Mouse (Mus musculus): ENCODE data around the gene Mlx. TPM values are rescaled to one million over a fixed set of nuclear protein-coding genes. Genes with fewer than 3 reads are reported as not detected.

The Mlx gene
- polyA plus RNA-seq (2015; fragmentation: Nextera tagmentation; extraction: Ambion mirVana): 65.0 and 65.4 TPM in 2 replicates

DNA sequence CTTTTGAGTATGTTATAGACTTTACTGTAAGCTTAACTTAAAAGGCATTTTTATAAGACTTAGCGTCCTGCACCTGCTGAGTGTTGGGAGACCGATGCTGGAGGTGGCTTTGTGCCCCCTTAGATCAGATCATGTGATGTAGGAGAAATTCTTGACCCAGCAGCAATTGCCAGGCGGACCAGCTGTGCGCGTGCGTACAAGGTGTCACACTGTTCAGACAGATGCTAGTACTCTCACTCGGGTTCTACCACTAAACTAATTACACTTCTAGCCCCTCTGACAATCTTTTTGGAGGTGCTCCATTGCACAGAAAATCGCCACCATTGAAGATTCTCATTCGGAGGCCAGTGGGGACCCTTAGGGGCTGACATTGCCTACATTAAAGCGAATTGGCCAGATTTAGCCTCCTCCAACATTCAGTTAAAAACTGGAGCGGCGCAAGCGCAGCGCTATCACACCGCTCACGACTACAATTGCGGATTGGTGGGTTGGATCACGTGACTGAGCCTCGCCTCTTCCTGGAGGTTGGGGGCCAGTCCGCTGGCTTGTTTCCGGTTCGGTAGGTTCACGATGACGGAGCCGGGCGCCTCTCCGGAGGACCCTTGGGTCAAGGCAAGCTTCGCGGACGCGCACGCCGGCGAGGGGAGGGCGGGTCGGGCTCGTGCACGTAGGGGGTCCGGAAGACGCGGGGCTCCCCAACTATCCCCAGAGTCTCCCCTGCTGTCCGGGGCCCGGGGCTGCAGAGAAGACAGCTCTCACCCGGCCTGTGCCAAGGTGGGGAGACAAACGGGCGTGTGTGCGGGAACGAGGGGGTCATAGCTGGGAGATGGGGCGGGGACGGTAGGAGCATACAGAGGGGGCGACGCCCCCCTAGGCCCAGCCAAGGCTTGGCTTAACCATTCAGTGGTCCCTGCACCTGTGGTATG is at the start of gene Mlx:
Gene Mlx (plus strand): TSS at position 522 of the 926 bp plus-strand sequence.
- H3K27me3 ChIP-seq (replicated peaks): no peaks in the 10 kb centered on the region
- H3K9ac ChIP-seq: peak within 1 kb of the TSS; percentile 70
- no peaks in the 10 kb centered on the region for H3K9me3 ChIP-seq
- H3K4me2 ChIP-seq (replicated peaks): peak within 1 kb of the TSS; percentile 82
- peaks cover 38% of the 10 kb centered on the region for H3K4me1 ChIP-seq (replicated peaks)
- 2% methylated on average over 52 of the region's 52 CpGs for WGBS
- H3K4me3 ChIP-seq (replicated peaks): peak within 1 kb of the TSS; percentile 65
- H3K27ac ChIP-seq: peak within 1 kb of the TSS; percentile 89
- ATAC-seq: peak; percentile 88
- H3K36me3 ChIP-seq: peaks cover 28% of the 10 kb centered on the region

DNA sequence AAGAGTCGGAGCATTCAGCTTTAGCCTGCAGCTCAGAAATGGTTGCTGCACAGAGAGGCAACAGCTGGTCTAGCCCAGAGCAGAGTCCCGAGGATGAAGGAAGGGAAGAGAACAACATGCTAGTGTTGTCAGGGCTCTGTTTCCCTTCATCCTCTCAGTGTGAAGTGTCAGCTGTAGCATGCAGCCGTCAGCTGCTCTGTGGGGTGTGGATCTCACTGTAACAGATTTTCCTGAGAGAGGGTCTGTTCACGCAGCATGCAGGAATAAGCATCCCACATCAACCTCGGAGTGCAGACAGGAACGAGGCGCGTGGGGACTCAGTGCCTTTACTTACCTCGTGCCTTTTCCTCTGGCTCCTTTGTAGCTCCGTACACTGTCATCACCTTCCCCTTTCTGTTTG is 49.3 kb upstream of the Mlx start:
- 82% methylated on average over 10 of the region's 10 CpGs for WGBS
- Histone ChIP-seq H3K9me3 (no peaks in the 10 kb centered on the region), H3K9ac (no peak overlapping the region), H3K4me2 (replicated peaks) (no peak overlapping the region), H3K36me3 (peaks cover 13% of the 10 kb centered on the region), H3K4me3 (replicated peaks) (no peak overlapping the region), H3K27me3 (replicated peaks) (no peaks in the 10 kb centered on the region), H3K27ac (no peak overlapping the region), H3K4me1 (replicated peaks) (no peaks in the 10 kb centered on the region)
- no peak for ATAC-seq

DNA sequence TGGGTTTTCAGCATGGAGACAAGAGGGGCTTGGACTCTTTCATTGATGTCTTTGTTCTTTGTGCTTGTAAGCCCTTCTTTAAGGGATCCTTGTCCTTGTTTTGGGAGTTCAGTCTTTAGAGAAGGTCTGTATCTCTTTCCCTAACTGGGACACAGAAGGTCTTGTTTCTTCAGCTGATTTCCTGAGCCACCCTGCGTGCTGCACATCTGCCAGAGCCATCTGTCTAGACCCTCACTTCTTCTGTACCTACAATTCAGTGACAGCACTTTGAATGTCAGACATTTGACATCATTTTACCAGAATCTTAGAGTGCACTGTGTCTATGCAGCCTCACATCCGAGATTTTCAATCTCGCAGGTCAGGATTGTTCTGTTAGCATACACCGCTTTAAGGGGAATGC is 41.3 kb upstream of the Mlx start:
- no peaks in the 10 kb centered on the region for H3K27me3 ChIP-seq (replicated peaks)
- H3K9ac ChIP-seq: no peak overlapping the region
- H3K4me1 ChIP-seq (replicated peaks): no peaks in the 10 kb centered on the region
- ATAC-seq: no peak
- H3K4me2 ChIP-seq (replicated peaks): no peak overlapping the region
- no peaks in the 10 kb centered on the region for H3K9me3 ChIP-seq
- H3K27ac ChIP-seq: no peak overlapping the region
- H3K4me3 ChIP-seq (replicated peaks): no peak overlapping the region
- H3K36me3 ChIP-seq: peaks cover 16% of the 10 kb centered on the region; the same call in 1 of the 2 replicates
- 90% methylated on average over 4 of the region's 4 CpGs for WGBS

DNA sequence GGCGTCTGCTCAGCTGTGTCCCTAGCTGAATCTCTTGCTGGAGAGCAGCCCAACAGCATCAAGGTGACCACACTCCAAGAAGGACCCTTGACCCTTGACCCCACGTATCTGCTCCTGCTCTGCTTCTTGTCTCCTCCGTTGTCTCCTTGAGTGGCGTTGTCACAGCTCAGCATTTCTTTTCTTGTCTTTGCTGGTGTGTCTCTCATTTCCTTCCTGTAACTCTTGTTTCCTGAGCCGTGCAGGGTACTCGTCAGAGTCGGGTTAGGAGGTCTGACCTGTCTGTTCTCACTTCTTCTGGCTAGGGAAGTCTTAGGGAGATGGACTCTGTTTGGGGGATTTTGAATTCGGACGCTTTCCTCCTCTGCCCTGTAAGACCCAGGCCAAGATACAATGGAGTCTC is 40.6 kb upstream of the Mlx start:
- ATAC-seq: no peak
- H3K27ac ChIP-seq: no peak overlapping the region

DNA sequence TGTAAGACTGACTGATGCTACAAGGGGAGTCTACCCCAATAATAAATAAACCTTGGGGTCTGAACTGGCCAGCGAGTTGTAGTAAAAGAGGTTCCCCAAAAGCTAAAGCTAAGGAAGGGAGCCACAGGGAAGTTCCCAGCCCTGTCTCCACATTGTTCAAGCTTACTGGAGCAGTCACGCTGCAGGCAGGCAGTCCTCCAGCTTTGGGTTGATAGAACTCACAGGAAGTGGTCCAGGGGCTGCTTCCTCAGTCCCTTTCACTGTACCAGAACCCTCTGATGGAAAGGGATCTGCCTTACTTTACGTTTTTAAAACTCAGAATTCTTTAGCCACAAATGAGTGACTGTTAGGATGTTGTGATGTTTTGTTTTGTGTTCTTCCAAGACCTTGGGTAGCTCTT is 39.6 kb upstream of the Mlx start:
- H3K27me3 ChIP-seq (replicated peaks): no peaks in the 10 kb centered on the region
- no peak overlapping the region for H3K27ac ChIP-seq
- peaks cover 16% of the 10 kb centered on the region; the same call in 1 of the 2 replicates for H3K36me3 ChIP-seq
- ATAC-seq: no peak
- no peaks in the 10 kb centered on the region for H3K9me3 ChIP-seq
- 0 out of 2 replicates have a peak, but pooled peaks cover under 1% of the 10 kb centered on the region for H3K4me1 ChIP-seq (replicated peaks)
- 83% methylated on average over 3 of the region's 3 CpGs for WGBS
- H3K4me3 ChIP-seq (replicated peaks): no peak overlapping the region
- H3K9ac ChIP-seq: no peak overlapping the region
- no peak overlapping the region for H3K4me2 ChIP-seq (replicated peaks)

More for the DNA sequence above, 40.6 kb upstream of the Mlx start:
- WGBS: 60% methylated on average over 9 of the region's 9 CpGs
- no peak overlapping the region for H3K9ac ChIP-seq
- peaks cover 16% of the 10 kb centered on the region; the same call in 1 of the 2 replicates for H3K36me3 ChIP-seq
- H3K9me3 ChIP-seq: no peaks in the 10 kb centered on the region
- no peak overlapping the region for H3K4me2 ChIP-seq (replicated peaks)
- H3K4me1 ChIP-seq (replicated peaks): no peaks in the 10 kb centered on the region
- no peaks in the 10 kb centered on the region for H3K27me3 ChIP-seq (replicated peaks)
- H3K4me3 ChIP-seq (replicated peaks): no peak overlapping the region

DNA sequence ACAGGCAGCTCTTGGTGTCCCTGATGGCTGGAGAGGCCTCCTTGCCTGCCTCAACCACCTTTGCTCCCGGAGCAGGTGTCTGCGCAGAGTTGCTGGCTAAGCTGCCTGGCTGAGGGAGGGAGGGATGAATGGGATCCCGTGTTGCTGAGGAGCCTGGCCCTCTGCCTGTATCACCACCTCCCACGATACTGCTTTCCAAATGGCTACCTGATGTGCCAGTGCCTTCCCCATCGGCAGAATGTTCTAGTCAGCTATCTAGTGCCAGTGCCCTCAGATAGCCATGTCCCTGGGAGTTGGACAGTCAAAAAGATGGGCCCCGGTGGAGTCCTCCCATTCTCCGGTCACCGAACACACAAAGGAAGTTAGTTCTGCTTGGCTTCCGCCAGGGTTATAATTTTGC is 36.7 kb upstream of the Mlx start:
- H3K27ac ChIP-seq: no peak overlapping the region
- no peak overlapping the region for H3K9ac ChIP-seq
- WGBS: 92% methylated on average over 9 of the region's 9 CpGs
- no peak for ATAC-seq
- H3K36me3 ChIP-seq: peaks cover 8% of the 10 kb centered on the region; the same call in 1 of the 2 replicates
- H3K4me3 ChIP-seq (replicated peaks): no peak overlapping the region
- H3K9me3 ChIP-seq: no peaks in the 10 kb centered on the region
- no peak overlapping the region for H3K4me2 ChIP-seq (replicated peaks)
- no peaks in the 10 kb centered on the region for H3K27me3 ChIP-seq (replicated peaks)
- 0 out of 2 replicates have a peak, but pooled peaks cover 5% of the 10 kb centered on the region for H3K4me1 ChIP-seq (replicated peaks)

DNA sequence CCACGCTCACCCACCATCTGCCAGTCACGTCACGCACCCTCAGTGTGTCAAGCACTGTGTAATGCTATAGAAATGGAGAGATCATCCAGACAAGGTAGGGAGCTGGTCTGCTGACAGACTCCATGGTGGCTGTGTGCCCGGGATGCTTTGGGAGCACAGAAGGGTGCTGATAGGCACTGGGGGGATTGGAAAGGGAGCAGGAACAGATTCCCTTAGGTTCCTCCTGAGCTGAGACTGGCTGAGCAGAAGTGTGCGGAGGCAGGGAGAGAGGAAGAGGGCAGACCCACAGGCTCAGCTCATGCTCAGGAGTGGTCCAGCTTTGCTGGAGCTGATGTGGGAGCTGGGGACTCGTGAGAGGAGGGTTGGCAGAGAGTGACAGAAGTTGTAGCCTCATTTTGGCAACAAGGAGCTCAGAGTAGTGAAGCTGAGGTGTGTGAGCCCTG is 36.0 kb upstream of the Mlx start:
- ATAC-seq: no peak
- 91% methylated on average over 6 of the region's 6 CpGs for WGBS
- Histone ChIP-seq H3K9me3 (no peaks in the 10 kb centered on the region), H3K9ac (no peak overlapping the region), H3K27me3 (replicated peaks) (no peaks in the 10 kb centered on the region), H3K4me2 (replicated peaks) (no peak overlapping the region), H3K27ac (no peak overlapping the region), H3K4me1 (replicated peaks) (peaks cover 8% of the 10 kb centered on the region; the same call in 1 of the 2 replicates), H3K4me3 (replicated peaks) (no peak overlapping the region), H3K36me3 (peaks cover 5% of the 10 kb centered on the region; the same call in 1 of the 2 replicates)

DNA sequence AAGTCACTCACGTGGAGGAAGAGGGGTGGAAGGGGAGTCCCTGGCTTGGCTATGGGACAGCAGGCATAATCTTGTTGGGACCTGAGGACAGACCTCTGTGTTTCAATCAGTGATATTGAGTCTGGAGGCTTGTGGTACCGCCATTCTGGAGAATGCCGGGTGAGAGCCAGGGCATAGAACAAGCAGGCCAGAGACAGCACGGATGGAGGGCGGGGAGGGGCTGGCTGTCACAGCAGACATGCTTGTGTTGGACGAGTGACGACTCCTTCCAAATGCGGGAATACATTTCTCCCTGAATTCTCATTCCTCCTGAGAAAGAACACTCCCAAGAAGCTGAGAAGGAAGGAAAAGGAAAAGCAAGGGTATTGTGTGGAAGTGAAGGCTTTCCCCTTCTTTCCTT is 35.5 kb upstream of the Mlx start:
- H3K4me2 ChIP-seq (replicated peaks): no peak overlapping the region
- no peaks in the 10 kb centered on the region for H3K27me3 ChIP-seq (replicated peaks)
- no peak overlapping the region for H3K4me3 ChIP-seq (replicated peaks)
- peaks cover 14% of the 10 kb centered on the region for H3K4me1 ChIP-seq (replicated peaks)
- peaks cover 5% of the 10 kb centered on the region; the same call in 1 of the 2 replicates for H3K36me3 ChIP-seq
- H3K27ac ChIP-seq: no peak overlapping the region
- no peaks in the 10 kb centered on the region for H3K9me3 ChIP-seq
- 85% methylated on average over 8 of the region's 8 CpGs for WGBS
- ATAC-seq: no peak
- H3K9ac ChIP-seq: no peak overlapping the region

DNA sequence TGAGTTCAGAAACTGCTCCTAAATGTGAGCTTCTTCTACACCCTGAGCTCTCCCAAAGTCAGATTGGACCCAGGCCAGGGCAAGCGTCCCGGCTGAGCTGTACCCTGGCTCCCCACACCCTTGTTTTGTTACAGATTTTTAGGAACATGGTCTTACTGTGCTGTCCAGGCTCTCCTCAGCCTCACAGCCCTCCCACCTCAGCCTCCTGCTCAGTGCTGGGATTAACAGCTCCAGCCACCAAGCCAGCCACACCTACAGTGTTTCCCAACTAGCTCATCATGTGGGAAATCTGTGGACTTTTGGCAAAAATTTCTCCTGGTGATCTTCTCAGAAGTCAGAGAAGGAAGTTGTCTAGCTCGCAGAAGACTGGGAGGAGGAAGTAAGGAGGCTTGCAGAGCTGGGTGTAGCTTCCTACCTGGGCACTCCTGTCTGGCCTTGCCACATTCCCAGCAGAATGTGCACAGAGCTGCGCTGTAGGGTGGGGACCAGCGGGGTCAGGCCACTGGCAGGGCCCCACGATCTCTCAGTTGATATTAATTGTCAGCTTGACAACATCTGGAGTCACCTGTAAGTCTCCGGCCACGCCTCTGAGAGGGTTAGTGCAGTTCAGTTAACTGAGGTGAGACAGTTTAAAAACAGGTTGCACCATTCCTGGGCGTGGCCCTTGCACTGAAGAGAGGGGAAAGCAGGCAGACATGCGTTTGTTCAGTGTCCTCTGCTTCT is 34.2 kb upstream of the Mlx start:
- peak overlapping the region; percentile 65 for H3K27ac ChIP-seq
- H3K9me3 ChIP-seq: no peaks in the 10 kb centered on the region
- no peaks in the 10 kb centered on the region for H3K27me3 ChIP-seq (replicated peaks)
- H3K9ac ChIP-seq: no peak overlapping the region
- H3K36me3 ChIP-seq: peaks cover 5% of the 10 kb centered on the region; the same call in 1 of the 2 replicates
- H3K4me2 ChIP-seq (replicated peaks): no peak overlapping the region
- H3K4me3 ChIP-seq (replicated peaks): no peak overlapping the region
- ATAC-seq: peak; percentile 79
- 70% methylated on average over 10 of the region's 10 CpGs for WGBS
- H3K4me1 ChIP-seq (replicated peaks): peaks cover 26% of the 10 kb centered on the region

DNA sequence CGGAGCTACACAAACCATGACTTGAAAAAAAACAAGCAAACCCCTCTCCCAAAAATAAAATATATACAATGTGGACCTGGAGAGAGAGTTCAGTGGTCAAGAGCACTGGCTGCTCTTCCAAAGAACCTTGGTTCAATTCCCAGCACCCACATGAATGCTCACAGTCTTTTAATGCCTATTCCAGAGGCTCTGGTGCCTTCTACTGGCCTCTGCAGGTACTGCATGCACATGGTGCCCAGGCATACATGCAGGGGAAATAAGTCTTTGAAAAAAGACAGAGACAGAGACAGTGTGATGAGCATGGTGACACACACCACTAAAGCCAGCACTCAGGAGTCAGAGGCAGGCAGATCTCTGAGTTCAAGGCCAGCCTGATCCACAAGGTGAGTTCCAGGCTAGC is 33.1 kb upstream of the Mlx start:
- no peak overlapping the region for H3K4me2 ChIP-seq (replicated peaks)
- WGBS: 94% methylated on average over 1 of the region's 1 CpGs
- H3K36me3 ChIP-seq: no peaks in the 10 kb centered on the region
- ATAC-seq: no peak
- H3K9me3 ChIP-seq: no peaks in the 10 kb centered on the region
- no peak overlapping the region for H3K27ac ChIP-seq
- H3K27me3 ChIP-seq (replicated peaks): no peaks in the 10 kb centered on the region
- no peak overlapping the region for H3K4me3 ChIP-seq (replicated peaks)
- peaks cover 34% of the 10 kb centered on the region for H3K4me1 ChIP-seq (replicated peaks)
- H3K9ac ChIP-seq: no peak overlapping the region

DNA sequence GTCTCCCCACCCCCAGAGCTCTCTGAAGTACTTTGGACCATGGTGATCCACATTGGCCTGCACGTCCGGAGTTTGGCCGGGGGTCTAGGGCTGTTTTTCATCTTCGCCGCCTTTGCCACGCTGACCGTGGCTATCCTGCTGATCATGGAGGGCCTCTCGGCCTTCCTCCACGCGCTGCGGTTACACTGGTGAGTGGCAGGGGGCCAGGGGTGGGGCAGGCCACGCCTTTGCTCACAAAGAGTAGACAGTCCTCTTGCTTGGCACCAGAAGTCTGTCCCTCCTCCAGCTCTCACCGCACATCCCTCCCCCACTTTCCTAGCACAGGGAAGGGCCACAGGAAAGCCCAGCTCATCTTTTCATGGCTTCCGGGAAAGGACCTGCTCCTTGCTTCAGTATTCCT is 31.7 kb upstream of the Mlx start:
- 73% methylated on average over 14 of the region's 14 CpGs for WGBS
- Histone ChIP-seq H3K36me3 (no peaks in the 10 kb centered on the region), H3K4me1 (replicated peaks) (peaks cover 43% of the 10 kb centered on the region), H3K27me3 (replicated peaks) (no peaks in the 10 kb centered on the region), H3K9me3 (no peaks in the 10 kb centered on the region), H3K4me2 (replicated peaks) (no peak overlapping the region), H3K27ac (no peak overlapping the region), H3K4me3 (replicated peaks) (no peak overlapping the region), H3K9ac (no peak overlapping the region)
- no peak for ATAC-seq

DNA sequence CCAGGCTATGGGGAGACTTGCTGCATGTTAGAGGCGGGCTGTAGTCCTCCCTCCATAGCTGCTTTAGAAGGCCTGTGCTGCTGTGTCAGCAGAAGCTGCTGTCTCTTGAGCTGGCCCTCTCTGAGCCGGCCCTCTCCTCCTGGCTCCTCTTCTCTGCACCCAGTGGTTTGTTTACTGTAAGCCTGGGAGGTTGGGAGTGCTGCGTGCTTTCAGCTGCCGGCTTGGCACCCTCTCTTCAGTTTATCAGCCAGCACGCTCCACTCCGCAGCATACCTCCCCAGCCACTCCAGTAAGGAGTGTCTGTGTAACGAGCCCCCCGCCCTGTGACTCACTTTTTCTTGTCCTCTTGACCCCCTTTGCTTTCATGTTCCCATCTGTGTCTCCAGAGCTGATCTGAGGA is 30.2 kb upstream of the Mlx start:
- no peaks in the 10 kb centered on the region for H3K9me3 ChIP-seq
- H3K27ac ChIP-seq: peak overlapping the region; percentile 89
- peak overlapping the region; percentile 22 for H3K4me2 ChIP-seq (replicated peaks)
- H3K36me3 ChIP-seq: no peaks in the 10 kb centered on the region
- no peaks in the 10 kb centered on the region for H3K27me3 ChIP-seq (replicated peaks)
- 21% methylated on average over 8 of the region's 8 CpGs for WGBS
- H3K9ac ChIP-seq: peak overlapping the region; percentile 8; the same call in 1 of the 2 replicates
- H3K4me1 ChIP-seq (replicated peaks): peaks cover 49% of the 10 kb centered on the region
- ATAC-seq: peak; percentile 68
- no peak overlapping the region for H3K4me3 ChIP-seq (replicated peaks)

Measured in intestine, embryonic 15.5 days (tissue).